14 mouse cellular contexts compared by ENCODE assay signal in genomic region chr3:116801755-116802154, GRCm38 (mm10). TPM values are rescaled to one million over a fixed set of nuclear protein-coding genes. Genes with fewer than 3 reads are reported as not detected.
DNase-seq lines count a peak whose midpoint lies in the region; ATAC-seq and TF ChIP-seq lines count a peak whose summit lies in the region.
"Had no signal": no experiment of that assay in that cellular context is flagged by ENCODE, and none has a peak within 500 bp of the region (broad histone marks: within the 10 kb centered on the region; RNA-seq: fewer than 3 reads in every experiment).

No protein-coding gene starts in this region.

- intact Hi-C loops in gastrocnemius, postnatal 36 days (cut with DNase I) = no loop called here

- peak; percentile 71 for DNase-seq in gastrocnemius, adult 18-20 months (ENCODE audit: low spot score)
- DNase-seq in gastrocnemius, postnatal 36 days = no peak
- peak; percentile 82 for DNase-seq in liver, adult 2 months (ENCODE audit: extremely low read depth, low read depth, low spot score)
- DNase-seq in kidney, adult 9 months = peak; percentile 65
- peak; percentile 80 for DNase-seq in skeletal muscle tissue, adult 2 months (ENCODE audit: low read depth, low spot score)
- no peak for DNase-seq in midbrain, embryonic 14.5 days
- no peak for DNase-seq in spleen, postnatal 10 days (ENCODE audit: low spot score in 2 of 2)
- DNase-seq: cerebellum, adult 11 months; thymus, adult 18-20 months had no signal

- H3K4me1 ChIP-seq in liver, adult 2 months (ENCODE audit: control insufficient read depth, insufficient read depth, low read length) = peaks cover 23% of the 10 kb centered on the region
- peaks cover 18% of the 10 kb centered on the region for H3K4me1 ChIP-seq in liver, embryonic 12.5 days
- H3K4me1 ChIP-seq in midbrain, embryonic 14.5 days (ENCODE audit: control insufficient read depth, insufficient read depth, low read length) = no peaks in the 10 kb centered on the region

- no peak for TF ChIP-seq POLR2A in liver, adult 2 months (IDR thresholded peaks at IDR 0.05; ENCODE audit: extremely low read depth, insufficient read depth, low read length)

- H3K9ac ChIP-seq in liver, adult 2 months (ENCODE audit: low read depth, low read length) = no peak overlapping the region
- H3K9ac ChIP-seq in liver, embryonic 12.5 days = no peak overlapping the region
- no peak overlapping the region for H3K9ac ChIP-seq in midbrain, embryonic 14.5 days (replicated peaks; ENCODE audit: low read length)
- H3K9ac ChIP-seq: hindbrain, embryonic 14.5 days; neural tube, embryonic 15.5 days had no signal

- no peak overlapping the region for H3K4me3 ChIP-seq in liver, adult 2 months (ENCODE audit: insufficient read depth, low read depth, low read length)
- H3K4me3 ChIP-seq in liver, embryonic 12.5 days = no peak overlapping the region
- H3K4me3 ChIP-seq in midbrain, embryonic 14.5 days (replicated peaks; ENCODE audit: low read depth, low read length) = no peak overlapping the region
- H3K4me3 ChIP-seq: neural tube, embryonic 15.5 days had no signal

- 0 out of 2 replicates have a peak, but pooled peaks cover 2% of the 10 kb centered on the region for H3K36me3 ChIP-seq in liver, adult 2 months (ENCODE audit: control insufficient read depth, insufficient read depth, low read length)
- peaks cover 11% of the 10 kb centered on the region for H3K36me3 ChIP-seq in liver, embryonic 12.5 days
- H3K36me3 ChIP-seq in midbrain, embryonic 14.5 days (ENCODE audit: control insufficient read depth, insufficient read depth, low read length) = peaks cover 23% of the 10 kb centered on the region

- ATAC-seq in liver, embryonic 12.5 days = no peak
- no peak for ATAC-seq in midbrain, embryonic 14.5 days (ENCODE audit: low FRiP score, low TSS enrichment)
- ATAC-seq: midbrain, embryonic 16.5 days had no signal

- no peak overlapping the region for H3K4me2 ChIP-seq in liver, embryonic 12.5 days
- no peak overlapping the region for H3K4me2 ChIP-seq in midbrain, embryonic 14.5 days (ENCODE audit: low read length)
- H3K4me2 ChIP-seq: hindbrain, embryonic 14.5 days; neural tube, embryonic 15.5 days had no signal

- H3K27me3 ChIP-seq in liver, adult 2 months (ENCODE audit: control insufficient read depth, insufficient read depth, low read length) = no peaks in the 10 kb centered on the region
- no peaks in the 10 kb centered on the region for H3K27me3 ChIP-seq in liver, embryonic 12.5 days (replicated peaks)
- H3K27me3 ChIP-seq in midbrain, embryonic 14.5 days (ENCODE audit: control insufficient read depth, insufficient read depth, low read length) = no peaks in the 10 kb centered on the region
- H3K27me3 ChIP-seq: neural tube, embryonic 15.5 days had no signal

- WGBS in liver, adult 2 months = 26% methylated on average over 8 of the region's 8 CpGs
- WGBS in liver, embryonic 12.5 days (ENCODE audit: insufficient replicate concordance) = 56% methylated on average over 8 of the region's 8 CpGs
- 87% methylated on average over 8 of the region's 8 CpGs for WGBS in midbrain, embryonic 14.5 days

- TF ChIP-seq CTCF in liver, adult 2 months (IDR thresholded peaks at IDR 0.05; ENCODE audit: low read depth, low read length) = no peak

- no peaks in the 10 kb centered on the region for H3K9me3 ChIP-seq in liver, embryonic 12.5 days (replicated peaks)
- H3K9me3 ChIP-seq in midbrain, embryonic 14.5 days (ENCODE audit: control insufficient read depth, low read length) = no peaks in the 10 kb centered on the region
- H3K9me3 ChIP-seq: neural tube, embryonic 15.5 days had no signal

- peak overlapping the region; percentile 10; the same call in 1 of the 2 replicates for H3K27ac ChIP-seq in liver, adult 2 months (replicated peaks; ENCODE audit: insufficient read depth, low read depth, low read length)
- no peak overlapping the region for H3K27ac ChIP-seq in liver, embryonic 12.5 days
- H3K27ac ChIP-seq in midbrain, embryonic 14.5 days (replicated peaks; ENCODE audit: low read depth, low read length) = no peak overlapping the region
- H3K27ac ChIP-seq: hindbrain, embryonic 14.5 days; macrophage; neural tube, embryonic 15.5 days had no signal

- H3K79me2 ChIP-seq in liver, adult 2 months (ENCODE audit: control insufficient read depth, insufficient read depth, low read length) = peaks cover 8% of the 10 kb centered on the region; the same call in 1 of the 2 replicates

RNA-seq across cellular contexts. Expression of gene Agl, which starts 6.2 kb away (rescaled TPM):
- total RNA-seq in gastrocnemius, adult 18-20 months (2021) = 100 to 1,000 TPM; 606 to 681 TPM
- 100 to 1,000 TPM; 722 to 762 TPM for total RNA-seq in gastrocnemius, postnatal 36 days (2021)
- total RNA-seq in liver, adult 2 months (2014; rRNA removed) = 33.7 and 38.5 TPM in 2 replicates
- polyA plus RNA-seq in liver, adult 2 months (2012; rRNA removed) = 12.0 and 12.1 TPM in 2 replicates
- polyA plus RNA-seq in liver, embryonic 12.5 days (2016; fragmentation: Nextera tagmentation; extraction: Ambion mirVana) = 7.1 and 7.4 TPM in 2 replicates
- 12.3 and 17.4 TPM in 2 replicates for polyA plus RNA-seq in midbrain, embryonic 14.5 days (2014; fragmentation: Nextera tagmentation; extraction: Ambion mirVana)

RNA-seq across cellular contexts. Expression of gene Frrs1, which starts 57.5 kb away (rescaled TPM):
- total RNA-seq in gastrocnemius, adult 18-20 months (2021) = 1 to 10 TPM; 1.9 to 2.3 TPM
- total RNA-seq in gastrocnemius, postnatal 36 days (2021) = 1 to 10 TPM; 2.2 to 3.4 TPM
- 14.4 and 22.4 TPM in 2 replicates for total RNA-seq in liver, adult 2 months (2014; rRNA removed)
- 21.6 and 39.7 TPM in 2 replicates for polyA plus RNA-seq in liver, adult 2 months (2012; rRNA removed)
- 46.0 and 48.3 TPM in 2 replicates for polyA plus RNA-seq in liver, embryonic 12.5 days (2016; fragmentation: Nextera tagmentation; extraction: Ambion mirVana)
- polyA plus RNA-seq in midbrain, embryonic 14.5 days (2014; fragmentation: Nextera tagmentation; extraction: Ambion mirVana) = 4.0 and 5.6 TPM in 2 replicates

Comparison
In these comparisons a context has a peak if more than half of its experiments do, and no peak if none do; other contexts are left out.
1. DNase-seq: peak in gastrocnemius, adult 18-20 months (single experiment), liver, adult 2 months (single experiment), kidney, adult 9 months (single experiment) and skeletal muscle tissue, adult 2 months (single experiment); none in gastrocnemius, postnatal 36 days (0 of 2), midbrain, embryonic 14.5 days (single experiment) and spleen, postnatal 10 days (0 of 2).
2. RNA of gene Agl, which starts 6.2 kb away (total RNA-seq): 722 to 762 TPM in gastrocnemius, postnatal 36 days and 606 to 681 TPM in gastrocnemius, adult 18-20 months; 33.7 to 38.5 TPM in liver, adult 2 months; every median in the first group is over 10 times any median in the second.